8 mouse cellular contexts compared by ENCODE assay signal in the genomic region with DNA sequence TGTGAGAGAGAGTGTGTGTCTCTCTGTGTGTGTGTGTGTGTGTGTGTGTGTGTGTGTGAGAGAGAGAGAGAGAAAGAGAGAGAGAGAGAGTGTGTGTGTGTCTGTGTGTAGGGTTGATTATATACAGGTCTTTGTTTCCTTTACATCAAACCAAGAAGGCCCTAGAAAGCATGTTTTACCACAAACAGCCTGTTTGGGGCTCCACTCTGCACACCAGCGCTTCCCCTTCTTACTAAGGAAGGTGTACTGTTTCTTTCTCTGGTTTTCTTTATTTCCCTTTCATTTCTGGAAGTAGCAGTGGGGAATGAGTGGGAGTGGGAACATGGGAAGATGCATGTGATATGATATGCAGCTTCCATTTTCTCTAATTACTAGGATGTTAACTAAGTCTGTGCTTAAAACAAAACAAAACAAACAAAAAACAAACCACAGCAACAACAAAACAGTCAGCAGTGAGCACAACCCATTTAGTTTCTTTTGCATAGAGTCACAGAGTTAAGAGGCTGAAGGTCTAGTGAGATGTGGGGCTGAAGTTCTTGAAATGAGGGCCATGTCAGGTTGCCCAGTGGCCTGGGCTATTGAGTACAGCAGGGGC. TPM values are rescaled to one million over a fixed set of nuclear protein-coding genes. Genes with fewer than 3 reads are reported as not detected.
A peak's percentile ranks its signal among the peaks of the same experiment; 100 is the strongest.
DNase-seq lines count a peak whose midpoint lies in the region; ATAC-seq lines count a peak whose summit lies in the region.

No protein-coding gene starts in this region.

- H3K27me3 ChIP-seq in lung, embryonic 15.5 days = no peaks in the 10 kb centered on the region
- no peaks in the 10 kb centered on the region for H3K27me3 ChIP-seq in embryonic facial prominence, embryonic 14.5 days (replicated peaks; ENCODE audit: control insufficient read depth, insufficient read depth, low read length)
- no peaks in the 10 kb centered on the region for H3K27me3 ChIP-seq in intestine, embryonic 15.5 days (replicated peaks)
- H3K27me3 ChIP-seq in neural tube, embryonic 13.5 days = no peaks in the 10 kb centered on the region

- H3K4me2 ChIP-seq in lung, embryonic 15.5 days = peak overlapping the region; percentile 36
- H3K4me2 ChIP-seq in embryonic facial prominence, embryonic 14.5 days (ENCODE audit: low read depth, low read length) = peak overlapping the region; percentile 33
- peak overlapping the region; percentile 22; the same call in 1 of the 2 replicates for H3K4me2 ChIP-seq in intestine, embryonic 15.5 days (replicated peaks)
- H3K4me2 ChIP-seq in neural tube, embryonic 13.5 days = no peak overlapping the region

- H3K4me3 ChIP-seq in lung, embryonic 15.5 days = no peak overlapping the region
- H3K4me3 ChIP-seq in embryonic facial prominence, embryonic 14.5 days (ENCODE audit: low read depth, low read length) = no peak overlapping the region
- H3K4me3 ChIP-seq in intestine, embryonic 15.5 days (replicated peaks) = no peak overlapping the region
- H3K4me3 ChIP-seq in neural tube, embryonic 13.5 days = no peak overlapping the region

- peak overlapping the region; percentile 91 for H3K27ac ChIP-seq in lung, embryonic 15.5 days
- peak overlapping the region; percentile 94 for H3K27ac ChIP-seq in embryonic facial prominence, embryonic 14.5 days (replicated peaks; ENCODE audit: low read depth, low read length)
- peak overlapping the region; percentile 84 for H3K27ac ChIP-seq in intestine, embryonic 15.5 days
- peak overlapping the region; percentile 90 for H3K27ac ChIP-seq in neural tube, embryonic 13.5 days (replicated peaks)

- 61% methylated on average over 1 of the region's 1 CpGs for WGBS in lung, embryonic 15.5 days
- WGBS in embryonic facial prominence, embryonic 14.5 days = 10% methylated on average over 1 of the region's 1 CpGs
- 69% methylated on average over 1 of the region's 1 CpGs for WGBS in intestine, embryonic 15.5 days
- 80% methylated on average over 1 of the region's 1 CpGs for WGBS in neural tube, embryonic 13.5 days

- DNase-seq in lung, postnatal 14 days = no peak
- DNase-seq in embryonic facial prominence, embryonic 14.5 days (ENCODE audit: low spot score) = no peak
- no peak for DNase-seq in cerebellum, adult 8-10 months
- no peak for DNase-seq in urinary bladder, postnatal 25 days (ENCODE audit: low spot score)
- DNase-seq in yolk sac, embryonic 10.5 days (ENCODE audit: low spot score) = no peak

- no peaks in the 10 kb centered on the region for H3K9me3 ChIP-seq in lung, embryonic 15.5 days
- no peaks in the 10 kb centered on the region for H3K9me3 ChIP-seq in embryonic facial prominence, embryonic 14.5 days (ENCODE audit: control insufficient read depth, low read length)
- H3K9me3 ChIP-seq in intestine, embryonic 15.5 days = no peaks in the 10 kb centered on the region
- H3K9me3 ChIP-seq in neural tube, embryonic 13.5 days = no peaks in the 10 kb centered on the region

- no peaks in the 10 kb centered on the region for H3K36me3 ChIP-seq in lung, embryonic 15.5 days
- H3K36me3 ChIP-seq in embryonic facial prominence, embryonic 14.5 days (ENCODE audit: control insufficient read depth, insufficient read depth, low read length) = no peaks in the 10 kb centered on the region
- no peaks in the 10 kb centered on the region for H3K36me3 ChIP-seq in intestine, embryonic 15.5 days
- no peaks in the 10 kb centered on the region for H3K36me3 ChIP-seq in neural tube, embryonic 13.5 days

- H3K4me1 ChIP-seq in lung, embryonic 15.5 days = peaks cover 73% of the 10 kb centered on the region
- H3K4me1 ChIP-seq in embryonic facial prominence, embryonic 14.5 days (ENCODE audit: control insufficient read depth, insufficient read depth, low read length) = peaks cover 69% of the 10 kb centered on the region
- peaks cover 36% of the 10 kb centered on the region for H3K4me1 ChIP-seq in intestine, embryonic 15.5 days (replicated peaks)
- peaks cover 58% of the 10 kb centered on the region for H3K4me1 ChIP-seq in neural tube, embryonic 13.5 days (replicated peaks)

- no peak for ATAC-seq in lung, embryonic 15.5 days (ENCODE audit: borderline replicate concordance, extremely low read depth, low FRiP score, low TSS enrichment)
- no peak for ATAC-seq in embryonic facial prominence, embryonic 14.5 days (ENCODE audit: low read depth)
- no peak for ATAC-seq in intestine, embryonic 15.5 days
- ATAC-seq in neural tube, embryonic 13.5 days (ENCODE audit: low read depth) = peak; percentile 24

- H3K9ac ChIP-seq in lung, embryonic 15.5 days = 0 out of 2 replicates have a peak overlapping the region, but pooled peaks have one; percentile 1
- H3K9ac ChIP-seq in embryonic facial prominence, embryonic 14.5 days (ENCODE audit: low read depth, low read length) = peak overlapping the region; percentile 46
- no peak overlapping the region for H3K9ac ChIP-seq in intestine, embryonic 15.5 days
- H3K9ac ChIP-seq in neural tube, embryonic 13.5 days = no peak overlapping the region

RNA-seq across cellular contexts. Expression of gene Notch2, which starts 49.4 kb away (rescaled TPM):
- polyA plus RNA-seq in lung, embryonic 15.5 days (2015; fragmentation: Nextera tagmentation; extraction: Ambion mirVana) = 33.4 and 35.1 TPM in 2 replicates
- polyA plus RNA-seq in embryonic facial prominence, embryonic 14.5 days (2014; fragmentation: Nextera tagmentation; extraction: Ambion mirVana) = 35.6 and 39.3 TPM in 2 replicates
- 15.8 and 17.9 TPM in 2 replicates for polyA plus RNA-seq in intestine, embryonic 15.5 days (2015; fragmentation: Nextera tagmentation; extraction: Ambion mirVana)
- 11.2 and 14.1 TPM in 2 replicates for polyA plus RNA-seq in neural tube, embryonic 13.5 days (2015; fragmentation: Nextera tagmentation; extraction: Ambion mirVana)

Comparison
In these comparisons a context has a peak if more than half of its experiments do, and no peak if none do; other contexts are left out.
1. H3K9ac ChIP-seq: peak in lung, embryonic 15.5 days (single experiment) and embryonic facial prominence, embryonic 14.5 days (single experiment); none in intestine, embryonic 15.5 days (single experiment) and neural tube, embryonic 13.5 days (single experiment).
2. Peak in every context shown above with its lines, with median percentiles within 50 percentile points of each other: H3K27ac ChIP-seq.